Mouse (Mus musculus) embryonic facial prominence, embryonic 12.5 days (tissue): ENCODE measurements around the gene Wnt1. TPM values are rescaled to one million over a fixed set of nuclear protein-coding genes. Genes with fewer than 3 reads are reported as not detected.
"Not testable (repeated sequence)": the region's sequence is repeated elsewhere in the genome, so short reads cannot be mapped to it uniquely, and the experiment has no call there.

Experiments
- ATAC-seq: fragments of 200-750 bp; cut with Nextera tagmentation; 2 replicates; pipeline ENCODE4 v1.8.0; 2017; ENCODE audit not compliant: insufficient number of reproducible peaks, insufficient read depth, low FRiP score, low TSS enrichment
- H3K27ac ChIP-seq: fragments of 300-500 bp; sonication (generic); 2 replicates; pipeline ENCODE4 v1.5.1; 2016; ENCODE audit warnings: mild to moderate bottlenecking
- H3K27me3 ChIP-seq: fragments of 300-500 bp; sonication (generic); 2 replicates; pipeline ENCODE4 v1.6.1; 2016; ENCODE audit warnings: mild to moderate bottlenecking, moderate library complexity
- H3K36me3 ChIP-seq: fragments of 300-500 bp; sonication (generic); 2 replicates; pipeline ENCODE4 v1.6.1; 2016; ENCODE audit warnings: mild to moderate bottlenecking
- H3K4me1 ChIP-seq: fragments of 300-500 bp; sonication (generic); 2 replicates; pipeline ENCODE4 v1.6.1; 2016
- H3K4me2 ChIP-seq: fragments of 300-500 bp; sonication (generic); replicated peaks from 2 replicates; pipeline ENCODE4 v1.6.1; 2016; ENCODE audit warnings: mild to moderate bottlenecking, moderate library complexity
- H3K4me3 ChIP-seq: fragments of 300-500 bp; sonication (generic); 2 replicates; pipeline ENCODE4 v1.5.1; 2016; ENCODE audit warnings: mild to moderate bottlenecking
- H3K9ac ChIP-seq: fragments of 300-500 bp; sonication (generic); 2 replicates; pipeline ENCODE4 v1.6.1; 2016; ENCODE audit warnings: mild to moderate bottlenecking, moderate library complexity
- H3K9me3 ChIP-seq: fragments of 300-500 bp; sonication (generic); 2 replicates; pipeline ENCODE4 v1.6.1; 2016; ENCODE audit warnings: mild to moderate bottlenecking, moderate library complexity
- WGBS: fragments of 180-500 bp; shearing (Covaris S2); methylation state at CpG from one replicate; pipeline ENCODE4 v1.1.7; 2016; 5-methylcytosine and 5-hydroxymethylcytosine counted together
- polyA plus RNA-seq: library from polyadenylated mRNA; unstranded; fragments of >200 nt; fragmentation: Nextera tagmentation; extraction: Ambion mirVana; gene quantifications from 2 replicates; pipeline ENCODE4 v1.2.1, GENCODE M21; 2016

The Wnt1 gene
- 0.13 and 0.38 TPM in 2 replicates for polyA plus RNA-seq

DNA sequence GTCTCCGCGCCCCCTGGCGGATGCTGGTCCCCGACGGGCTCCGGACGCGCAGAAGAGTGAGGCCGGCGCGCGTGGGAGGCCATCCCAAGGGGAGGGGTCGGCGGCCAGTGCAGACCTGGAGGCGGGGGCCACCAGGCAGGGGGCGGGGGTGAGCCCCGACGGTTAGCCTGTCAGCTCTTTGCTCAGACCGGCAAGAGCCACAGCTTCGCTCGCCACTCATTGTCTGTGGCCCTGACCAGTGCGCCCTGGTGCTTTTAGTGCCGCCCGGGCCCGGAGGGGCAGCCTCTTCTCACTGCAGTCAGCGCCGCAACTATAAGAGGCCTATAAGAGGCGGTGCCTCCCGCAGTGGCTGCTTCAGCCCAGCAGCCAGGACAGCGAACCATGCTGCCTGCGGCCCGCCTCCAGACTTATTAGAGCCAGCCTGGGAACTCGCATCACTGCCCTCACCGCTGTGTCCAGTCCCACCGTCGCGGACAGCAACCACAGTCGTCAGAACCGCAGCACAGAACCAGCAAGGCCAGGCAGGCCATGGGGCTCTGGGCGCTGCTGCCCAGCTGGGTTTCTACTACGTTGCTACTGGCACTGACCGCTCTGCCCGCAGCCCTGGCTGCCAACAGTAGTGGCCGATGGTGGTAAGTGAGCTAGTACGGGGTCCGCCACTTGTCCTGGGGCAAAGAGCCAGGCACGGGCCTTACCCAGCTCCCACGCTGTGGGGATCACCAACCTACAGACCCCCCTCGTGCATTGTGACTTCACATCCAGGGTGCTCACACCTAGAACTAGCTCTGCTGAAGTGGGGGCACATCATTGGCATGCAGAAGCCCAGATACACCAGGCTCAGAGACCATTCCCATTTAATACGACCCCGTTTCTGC, at the start of gene Wnt1:
Gene Wnt1, plus strand, starts transcription at position 197 of the 875 bp plus-strand sequence.
- H3K36me3 ChIP-seq, result no peaks in the 10 kb centered on the region
- 0 out of 2 replicates have a peak within 1 kb of the TSS, but pooled peaks have one; percentile 10 for H3K4me3 ChIP-seq
- peak within 1 kb of the TSS; percentile 16; the same call in 1 of the 2 replicates for H3K4me2 ChIP-seq
- no peak within 1 kb of the TSS for H3K9ac ChIP-seq
- peaks cover 20% of the 10 kb centered on the region for H3K4me1 ChIP-seq
- H3K27ac ChIP-seq, result no peak within 1 kb of the TSS
- peaks cover 85% of the 10 kb centered on the region for H3K27me3 ChIP-seq
- ATAC-seq, result no peak
- whole genome bisulfite sequencing, result 2% methylated on average over 50 of the region's 51 CpGs
- H3K9me3 ChIP-seq, result no peaks in the 10 kb centered on the region

DNA sequence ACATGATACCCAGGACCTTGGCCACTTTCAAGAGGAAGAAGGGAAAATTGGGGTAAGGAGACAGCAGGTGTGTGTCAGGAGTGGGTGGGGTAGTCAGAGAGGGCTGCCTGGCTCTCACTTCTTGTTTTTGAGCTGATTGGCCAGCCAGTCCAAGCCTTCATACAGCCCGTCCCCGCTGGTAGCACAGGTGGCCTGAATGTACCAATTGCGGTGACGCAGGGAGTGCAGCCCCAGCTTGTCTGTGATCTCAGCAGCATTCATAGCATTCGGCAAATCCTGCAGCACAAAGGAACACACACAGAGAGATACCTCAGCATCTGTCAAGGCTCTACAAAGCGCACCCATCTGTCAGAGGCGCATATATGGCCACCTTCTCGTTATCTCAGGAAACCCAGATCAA, 49.4 kb upstream of the Wnt1 start:
- H3K9me3 ChIP-seq, result no peaks in the 10 kb centered on the region
- H3K4me3 ChIP-seq, result no peak overlapping the region
- H3K4me1 ChIP-seq, result no peaks in the 10 kb centered on the region
- no peaks in the 10 kb centered on the region for H3K27me3 ChIP-seq
- no peak overlapping the region for H3K27ac ChIP-seq
- peaks cover 72% of the 10 kb centered on the region for H3K36me3 ChIP-seq
- no peak; the same call in 1 of the 2 replicates for ATAC-seq
- 88% methylated on average over 8 of the region's 8 CpGs for WGBS
- H3K4me2 ChIP-seq, result no peak overlapping the region
- no peak overlapping the region for H3K9ac ChIP-seq

DNA sequence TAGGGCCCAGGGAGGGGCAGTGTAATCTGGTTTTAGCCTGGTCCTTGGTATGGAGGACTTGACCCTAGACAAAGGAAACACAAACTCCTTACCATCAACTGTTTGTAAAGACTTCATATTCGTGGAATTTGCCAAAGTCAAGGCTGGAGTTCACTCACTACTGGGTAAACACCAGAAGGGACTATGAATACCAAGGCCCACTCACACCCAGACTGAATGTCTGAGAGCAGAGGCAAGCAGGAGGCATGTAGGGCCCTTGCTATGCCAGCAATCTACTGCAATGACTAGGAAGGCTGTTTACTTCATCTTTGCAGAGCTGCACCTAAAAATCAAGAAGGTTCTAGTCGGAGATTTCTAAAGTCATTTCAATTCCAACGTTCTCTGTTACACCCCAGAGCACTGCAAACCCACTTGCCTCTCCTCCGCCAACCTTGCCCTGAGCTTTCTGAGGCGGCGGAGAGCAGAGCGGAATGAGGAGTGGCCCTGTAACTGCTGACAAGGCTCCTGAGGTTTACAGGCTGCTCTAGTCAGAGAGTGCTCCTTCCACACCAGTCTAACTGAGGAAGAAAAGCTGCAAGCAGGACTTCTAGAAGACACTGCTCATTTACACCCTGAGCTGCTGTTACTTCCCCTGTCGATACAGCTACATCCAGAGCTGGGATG, 46.8 kb upstream of the Wnt1 start:
- WGBS, result 85% methylated on average over 8 of the region's 8 CpGs
- Histone ChIP-seq H3K27ac (no peak overlapping the region), H3K4me2 (no peak overlapping the region), H3K36me3 (peaks cover 50% of the 10 kb centered on the region), H3K9me3 (no peaks in the 10 kb centered on the region), H3K4me3 (no peak overlapping the region), H3K27me3 (no peaks in the 10 kb centered on the region), H3K4me1 (no peaks in the 10 kb centered on the region), H3K9ac (no peak overlapping the region)
- ATAC-seq, result no peak

DNA sequence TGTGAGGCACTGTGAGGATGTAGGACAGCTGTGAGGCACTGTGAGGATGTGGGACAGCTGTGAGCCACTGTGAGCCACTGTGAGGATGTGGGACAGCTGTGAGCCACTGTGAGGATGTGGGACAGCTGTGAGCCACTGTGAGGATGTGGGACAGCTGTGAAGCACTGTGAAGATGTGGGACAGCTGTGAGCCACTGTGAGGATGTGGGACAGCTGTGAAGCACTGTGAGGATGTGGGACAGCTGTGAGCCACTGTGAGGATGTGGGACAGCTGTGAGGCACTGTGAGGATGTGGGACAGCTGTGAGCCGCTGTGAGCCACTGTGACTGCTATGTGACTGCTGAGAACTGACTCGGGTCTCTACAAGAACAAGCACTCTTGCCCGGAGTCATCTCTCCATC, 45.8 kb upstream of the Wnt1 start:
- WGBS, result 85% methylated on average over 3 of the region's 3 CpGs

DNA sequence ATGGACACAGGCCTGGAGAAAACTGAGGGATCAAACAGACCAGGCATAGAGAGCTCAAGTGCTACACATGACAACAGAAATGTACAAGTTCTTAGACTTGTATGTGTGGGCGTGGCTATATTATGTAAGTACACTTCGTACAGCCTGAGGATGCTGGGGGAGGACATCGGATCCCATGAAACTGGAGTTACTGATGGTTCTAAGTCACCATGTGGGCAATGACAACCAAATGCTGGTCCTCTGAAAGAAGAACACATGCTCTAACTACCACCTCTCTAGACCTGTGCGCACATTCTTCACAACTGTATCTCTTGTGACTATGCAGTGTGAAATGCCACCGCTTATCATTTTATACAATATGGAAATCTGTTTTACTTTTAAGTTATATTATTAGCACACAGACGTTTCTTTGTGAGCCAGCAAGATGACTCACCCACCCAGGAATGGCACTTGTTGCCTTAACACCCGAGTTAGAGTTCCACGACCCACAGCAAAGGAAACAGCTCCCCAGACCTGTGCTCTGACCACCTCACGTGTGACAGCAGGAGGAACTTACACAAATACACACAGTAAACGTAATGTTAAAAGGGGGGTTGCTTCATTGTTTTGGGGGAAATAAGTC, 43.2 kb upstream of the Wnt1 start:
- no peak overlapping the region for H3K4me3 ChIP-seq
- ATAC-seq, result no peak
- H3K27ac ChIP-seq, result no peak overlapping the region
- no peak overlapping the region for H3K4me2 ChIP-seq
- no peaks in the 10 kb centered on the region for H3K9me3 ChIP-seq
- H3K4me1 ChIP-seq, result no peaks in the 10 kb centered on the region
- H3K36me3 ChIP-seq, result peaks cover 16% of the 10 kb centered on the region
- H3K9ac ChIP-seq, result no peak overlapping the region
- H3K27me3 ChIP-seq, result no peaks in the 10 kb centered on the region
- 88% methylated on average over 10 of the region's 10 CpGs for WGBS

More for the DNA sequence above, 45.8 kb upstream of the Wnt1 start:
- not testable (repeated sequence) for H3K4me3 ChIP-seq, H3K4me1 ChIP-seq, H3K27ac ChIP-seq, ATAC-seq, H3K4me2 ChIP-seq, H3K9me3 ChIP-seq, H3K9ac ChIP-seq, H3K27me3 ChIP-seq
- H3K36me3 ChIP-seq, result peaks cover 41% of the 10 kb centered on the region

DNA sequence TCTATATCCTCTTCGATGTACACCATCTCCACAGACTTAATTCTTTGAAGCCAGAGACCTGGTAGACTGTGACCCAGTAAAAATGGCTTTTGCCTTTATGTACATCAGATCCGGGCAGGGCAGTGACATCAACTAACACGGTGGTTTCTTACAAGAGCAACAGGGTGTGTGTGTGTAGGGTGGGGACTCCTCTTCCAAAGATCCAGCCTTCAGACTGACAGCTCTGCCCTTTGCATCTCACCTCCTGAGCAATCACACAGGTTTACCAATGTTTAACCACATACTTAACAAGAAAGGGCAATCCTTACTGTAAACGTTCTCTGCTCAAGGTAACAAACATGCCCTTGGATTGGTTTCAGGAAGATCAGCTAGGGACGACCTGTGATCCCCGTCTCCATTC, 42.4 kb upstream of the Wnt1 start:
- no peaks in the 10 kb centered on the region for H3K4me1 ChIP-seq
- no peak overlapping the region for H3K4me2 ChIP-seq
- no peaks in the 10 kb centered on the region for H3K9me3 ChIP-seq
- ATAC-seq, result no peak
- peaks cover 9% of the 10 kb centered on the region for H3K36me3 ChIP-seq
- H3K27me3 ChIP-seq, result no peaks in the 10 kb centered on the region
- WGBS, result 77% methylated on average over 6 of the region's 6 CpGs
- H3K9ac ChIP-seq, result no peak overlapping the region
- no peak overlapping the region for H3K27ac ChIP-seq
- no peak overlapping the region for H3K4me3 ChIP-seq

DNA sequence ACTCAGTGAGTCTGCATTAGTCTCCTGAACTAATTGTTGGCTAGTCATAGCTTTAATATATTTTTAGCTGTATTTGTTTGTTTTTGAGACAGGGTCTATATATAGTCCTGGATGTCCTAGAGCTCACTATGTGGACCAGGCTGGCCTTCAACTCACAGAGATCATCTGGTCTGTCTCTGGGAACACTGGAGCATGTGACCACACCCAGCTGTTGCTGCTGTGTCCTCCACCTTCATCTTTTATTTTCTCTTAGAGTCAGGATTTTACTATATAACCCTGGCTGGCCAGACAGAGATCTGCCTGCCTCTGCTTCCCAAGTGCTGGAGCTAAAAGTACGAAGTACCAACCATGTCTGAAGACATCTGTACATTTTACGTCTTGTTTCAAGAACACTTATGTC, 40.6 kb upstream of the Wnt1 start:
- no peak overlapping the region for H3K9ac ChIP-seq
- H3K4me3 ChIP-seq, result no peak overlapping the region
- H3K36me3 ChIP-seq, result peaks cover 8% of the 10 kb centered on the region; the same call in 1 of the 2 replicates
- H3K27me3 ChIP-seq, result no peaks in the 10 kb centered on the region
- no peak overlapping the region for H3K4me2 ChIP-seq
- H3K4me1 ChIP-seq, result no peaks in the 10 kb centered on the region
- H3K9me3 ChIP-seq, result no peaks in the 10 kb centered on the region
- ATAC-seq, result no peak
- no peak overlapping the region for H3K27ac ChIP-seq
- WGBS, result 98% methylated on average over 2 of the region's 2 CpGs

DNA sequence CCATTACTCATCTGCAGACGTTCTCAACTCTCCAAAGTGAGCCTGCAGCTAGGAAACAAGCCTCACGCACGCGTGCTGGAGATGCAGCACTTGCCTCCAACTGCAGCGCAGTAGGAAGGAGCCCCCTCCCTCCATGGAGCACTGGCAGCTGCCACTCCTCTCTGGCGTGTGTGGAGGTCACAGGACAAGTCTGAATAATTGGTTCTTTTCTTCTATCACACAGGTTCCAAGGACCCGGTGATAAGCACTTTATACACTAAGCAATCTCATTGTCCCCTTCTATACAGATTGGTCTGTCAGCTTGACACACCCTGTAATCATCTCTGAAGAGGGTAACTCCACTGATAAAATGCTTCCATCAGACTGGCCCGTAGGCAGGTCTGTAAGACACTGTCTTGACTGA, 36.6 kb upstream of the Wnt1 start:
- H3K9ac ChIP-seq, result no peak overlapping the region
- no peak overlapping the region for H3K4me3 ChIP-seq
- no peaks in the 10 kb centered on the region for H3K9me3 ChIP-seq
- no peaks in the 10 kb centered on the region for H3K27me3 ChIP-seq
- peaks cover 12% of the 10 kb centered on the region for H3K36me3 ChIP-seq
- WGBS, result 81% methylated on average over 8 of the region's 8 CpGs
- no peak overlapping the region for H3K4me2 ChIP-seq
- H3K27ac ChIP-seq, result no peak overlapping the region
- 0 out of 2 replicates have a peak, but pooled peaks cover 4% of the 10 kb centered on the region for H3K4me1 ChIP-seq
- no peak for ATAC-seq

DNA sequence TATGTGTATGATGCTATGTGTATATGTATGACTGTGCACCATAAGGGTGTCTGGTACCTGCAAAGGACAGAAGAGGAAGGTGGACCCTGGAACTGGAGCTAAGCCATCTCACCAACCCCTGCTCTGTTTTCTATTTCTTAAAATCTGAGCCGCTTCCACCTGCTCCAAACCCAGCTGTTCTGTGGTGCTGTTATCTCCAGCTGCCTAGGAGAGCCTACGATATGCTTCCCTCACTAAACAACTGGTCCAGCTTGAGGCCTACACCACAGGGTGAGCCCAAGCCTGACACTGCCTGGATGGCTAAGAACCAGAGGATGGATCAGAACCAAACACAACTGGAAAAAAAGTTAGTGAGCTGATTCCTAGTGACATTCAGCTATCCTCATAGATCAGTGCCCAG, 35.5 kb upstream of the Wnt1 start:
- Histone ChIP-seq H3K4me1 (0 out of 2 replicates have a peak, but pooled peaks cover 4% of the 10 kb centered on the region), H3K27ac (no peak overlapping the region), H3K36me3 (peaks cover 21% of the 10 kb centered on the region), H3K4me2 (no peak overlapping the region), H3K9me3 (no peaks in the 10 kb centered on the region), H3K27me3 (no peaks in the 10 kb centered on the region), H3K9ac (no peak overlapping the region), H3K4me3 (no peak overlapping the region)
- WGBS, result 92% methylated on average over 2 of the region's 2 CpGs
- ATAC-seq, result no peak

DNA sequence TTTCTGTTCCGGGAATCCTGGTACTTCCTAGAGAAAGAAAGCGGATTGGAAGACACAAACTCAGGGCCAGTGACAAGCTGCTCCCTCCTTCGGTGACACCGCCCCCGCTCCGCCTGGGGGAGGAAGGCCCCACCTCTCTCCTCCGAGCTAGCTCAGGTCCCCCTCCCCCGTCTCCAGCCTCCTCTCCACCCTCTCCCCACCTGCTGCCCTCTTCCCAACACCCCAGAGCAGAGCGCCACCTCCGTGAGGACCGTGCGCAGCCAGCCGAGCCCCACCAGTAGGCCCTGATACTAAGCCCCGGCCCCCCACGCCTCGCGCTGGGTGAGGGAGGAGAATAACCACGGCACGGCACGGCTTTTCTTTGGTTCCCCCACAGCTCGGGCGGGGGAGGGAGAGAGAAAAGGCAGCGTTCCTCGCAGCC, 27.4 kb upstream of the Wnt1 start:
- ATAC-seq, result peak; percentile 68
- peaks cover 6% of the 10 kb centered on the region; the same call in 1 of the 2 replicates for H3K27me3 ChIP-seq
- under 1% methylated on average over 18 of the region's 24 CpGs for WGBS

DNA sequence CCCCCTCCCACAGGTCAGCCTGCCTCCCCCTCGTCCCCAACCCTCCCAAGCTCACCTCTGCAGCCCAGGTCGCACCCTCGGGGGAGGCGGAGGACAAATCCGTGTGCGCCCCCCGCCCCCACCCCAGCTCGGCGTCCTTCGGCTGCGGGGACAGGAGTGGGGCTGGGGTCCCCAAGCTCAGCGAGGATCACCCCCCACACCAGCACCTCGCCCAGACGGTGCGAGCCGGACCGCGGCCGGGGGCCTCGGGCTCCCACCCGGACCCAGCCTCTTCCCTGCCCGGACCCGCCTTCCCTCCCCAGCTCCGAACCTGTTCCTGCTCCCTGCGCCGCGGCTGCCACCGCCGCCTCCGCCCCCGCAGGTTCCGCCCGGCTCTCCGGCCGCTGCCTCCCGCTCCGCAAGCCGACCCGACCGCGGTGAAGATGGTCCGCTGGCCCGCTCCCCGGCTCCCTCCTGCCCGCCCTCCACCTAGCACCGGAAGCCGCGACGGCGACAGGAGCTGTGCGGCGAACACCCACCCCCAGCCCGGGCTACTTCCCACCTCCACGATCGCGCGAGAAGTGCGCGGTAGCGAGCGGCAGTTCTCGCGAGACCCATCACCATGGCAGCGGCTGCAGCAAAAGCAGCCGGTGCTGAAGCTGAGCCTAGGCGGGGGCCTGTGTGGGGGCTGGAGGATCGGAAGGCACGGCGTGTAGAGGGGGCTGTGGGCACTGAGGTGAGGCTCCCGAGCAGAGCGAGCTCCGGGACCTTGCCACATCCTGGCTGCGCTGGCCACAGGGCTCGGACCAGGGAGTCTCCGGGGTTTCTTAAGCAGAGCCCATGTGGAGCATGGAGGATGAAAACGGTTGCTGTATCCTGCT, 26.8 kb upstream of the Wnt1 start, which contains the start of gene Arf3:
Gene Arf3, minus strand, starts transcription at position 545 of the 860 bp plus-strand sequence.
- under 1% methylated on average over 76 of the region's 76 CpGs for whole genome bisulfite sequencing
- peak within 1 kb of the TSS; percentile 86 for H3K27ac ChIP-seq
- peak within 1 kb of the TSS; percentile 98 for H3K4me3 ChIP-seq
- peaks cover 6% of the 10 kb centered on the region; the same call in 1 of the 2 replicates for H3K27me3 ChIP-seq
- peak within 1 kb of the TSS; percentile 89 for H3K4me2 ChIP-seq
- peak; percentile 91 for ATAC-seq
- H3K36me3 ChIP-seq, result peaks cover 15% of the 10 kb centered on the region; the same call in 1 of the 2 replicates
- no peaks in the 10 kb centered on the region for H3K9me3 ChIP-seq
- H3K4me1 ChIP-seq, result peaks cover 18% of the 10 kb centered on the region
- peak within 1 kb of the TSS; percentile 89 for H3K9ac ChIP-seq

More for the DNA sequence above, 27.4 kb upstream of the Wnt1 start:
- peak overlapping the region; percentile 89 for H3K9ac ChIP-seq
- peak overlapping the region; percentile 86 for H3K27ac ChIP-seq
- no peaks in the 10 kb centered on the region for H3K9me3 ChIP-seq
- H3K4me3 ChIP-seq, result peak overlapping the region; percentile 98
- H3K4me2 ChIP-seq, result peak overlapping the region; percentile 89
- H3K36me3 ChIP-seq, result peaks cover 16% of the 10 kb centered on the region; the same call in 1 of the 2 replicates
- H3K4me1 ChIP-seq, result peaks cover 18% of the 10 kb centered on the region
